Mouse (Mus musculus) kidney, adult 2 months (tissue): ENCODE measurements at regions not wholly inside any gene's neighbourhood (a gene's known extent, or its start where the extent isn't known, plus 50 kb on each side); places are given as distances from the start of the nearest gene placed in this dataset.
A peak's percentile ranks its signal among the peaks of the same experiment; 100 is the strongest.

Experiments
- DNase-seq: peaks from one replicate; pipeline ENCODE4 v3.0.0; 2021
- H3K27ac ChIP-seq: fragments of 200-500 bp; 2 replicates; pipeline ENCODE4 v1.5.1; 2012; ENCODE audit warnings: low read depth, low read length, control low read depth, inconsistent platforms; ENCODE audit not compliant: insufficient read depth
- H3K27me3 ChIP-seq: fragments of 200-500 bp; replicated peaks from 2 replicates; pipeline ENCODE4 v1.6.1; 2012; ENCODE audit warnings: mild to moderate bottlenecking, moderate library complexity, low read length, inconsistent platforms; ENCODE audit not compliant: control insufficient read depth, insufficient read depth
- H3K36me3 ChIP-seq: fragments of 200-500 bp; 2 replicates; pipeline ENCODE4 v1.6.1; 2012; ENCODE audit warnings: mild to moderate bottlenecking, moderate library complexity, low read length, inconsistent platforms; ENCODE audit not compliant: control insufficient read depth, insufficient read depth
- H3K4me1 ChIP-seq: fragments of 200-500 bp; 2 replicates; pipeline ENCODE4 v1.6.1; 2011; ENCODE audit warnings: low read length; ENCODE audit not compliant: control insufficient read depth, insufficient read depth
- H3K4me3 ChIP-seq: fragments of 200-500 bp; 2 replicates; pipeline ENCODE4 v1.5.1; 2011; ENCODE audit warnings: mild to moderate bottlenecking, low read depth, low read length, control low read depth; ENCODE audit not compliant: insufficient read depth
- CTCF ChIP-seq: fragments of 200-500 bp; conservative IDR thresholded peaks from 2 replicates; pipeline ENCODE4 v1.5.1; 2011; ENCODE audit warnings: low read depth, mild to moderate bottlenecking, control low read depth, low read length, moderate library complexity, mixed read lengths; ENCODE audit not compliant: insufficient read depth, insufficient read length
- POLR2A ChIP-seq: fragments of 200-500 bp; IDR thresholded peaks from one replicate; pipeline ENCODE4 v1.6.1; 2011; ENCODE audit warnings: low read depth, low read length, control low read depth
- WGBS: fragments of 180-500 bp; shearing (Covaris S2); methylation state at CpG from one replicate; pipeline ENCODE4 v1.1.7; 2018; 5-methylcytosine and 5-hydroxymethylcytosine counted together

DNA sequence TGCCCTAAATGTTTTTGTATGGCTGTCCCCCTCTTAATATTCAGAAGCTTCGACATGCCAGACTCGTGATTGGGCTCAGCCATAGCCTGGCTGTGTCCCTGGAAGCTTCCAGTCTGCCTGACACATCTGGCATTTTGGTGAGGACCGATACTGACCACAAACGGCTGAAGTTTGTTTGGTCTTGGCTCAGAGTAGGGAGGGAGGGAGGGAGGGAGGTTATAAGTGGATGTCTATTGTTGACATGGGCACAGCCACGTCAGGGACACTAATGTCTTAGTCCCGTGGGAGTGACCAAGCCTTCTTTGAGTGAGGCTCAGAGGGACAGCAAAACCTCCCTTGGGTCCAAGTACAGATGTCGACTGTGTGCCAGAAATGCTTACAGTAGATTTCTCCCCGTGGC lies 151.7 kb downstream of the Chst1 start:
- no peak overlapping the region for H3K4me3 ChIP-seq
- 29% methylated on average over 8 of the region's 8 CpGs for WGBS
- H3K4me1 ChIP-seq = no peaks in the 10 kb centered on the region
- H3K36me3 ChIP-seq = no peaks in the 10 kb centered on the region
- peak overlapping the region; percentile 52; the same call in 1 of the 2 replicates for H3K27ac ChIP-seq
- H3K27me3 ChIP-seq = no peaks in the 10 kb centered on the region
- peak; percentile 32 for DNase-seq
- TF ChIP-seq CTCF (no peak), POLR2A (no peak)

DNA sequence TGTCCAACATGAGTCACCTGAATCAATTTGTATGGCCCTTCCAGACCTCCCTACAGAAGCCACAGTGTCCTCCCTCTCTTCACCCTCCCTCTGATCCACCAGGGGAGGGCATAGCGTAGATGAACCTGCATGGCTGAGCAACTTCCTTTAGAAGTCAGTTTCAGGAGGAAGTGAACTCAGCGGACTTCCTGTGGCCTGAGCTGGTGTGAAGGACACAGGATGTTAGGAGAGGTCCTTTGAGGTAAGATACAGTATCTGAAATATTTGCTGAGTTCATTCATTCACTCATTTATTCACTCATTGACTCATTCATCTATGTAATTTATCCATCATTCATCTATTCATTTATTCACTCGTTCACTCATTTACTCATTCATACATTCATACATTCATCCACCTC lies 152.6 kb downstream of the Chst1 start:
- Histone ChIP-seq H3K36me3 (no peaks in the 10 kb centered on the region), H3K4me3 (no peak overlapping the region), H3K4me1 (no peaks in the 10 kb centered on the region), H3K27me3 (no peaks in the 10 kb centered on the region), H3K27ac (no peak overlapping the region)
- DNase-seq = no peak
- TF ChIP-seq POLR2A = no peak
- TF ChIP-seq CTCF = no peak
- WGBS = 78% methylated on average over 3 of the region's 3 CpGs

DNA sequence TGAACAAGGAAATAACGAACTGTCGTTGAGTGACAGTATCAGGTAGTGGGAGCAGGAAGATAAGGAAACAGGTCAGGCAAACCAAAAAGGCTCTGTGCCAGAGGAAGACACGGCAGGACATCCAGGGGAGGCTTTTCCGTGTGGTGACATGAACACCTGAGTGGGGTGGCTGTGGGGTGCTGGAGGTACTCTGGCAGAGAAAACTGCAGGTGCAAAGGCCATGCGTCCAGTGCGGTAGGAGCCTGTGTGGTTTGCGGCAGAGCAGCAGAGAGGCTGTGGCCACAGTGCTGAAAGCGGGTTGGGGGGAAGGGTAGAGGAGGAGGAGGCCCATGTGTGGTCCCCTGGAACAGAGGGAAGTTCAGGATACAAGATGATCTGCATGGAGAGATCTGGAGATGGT lies 153.3 kb downstream of the Chst1 start:
- Histone ChIP-seq H3K36me3 (no peaks in the 10 kb centered on the region), H3K4me3 (no peak overlapping the region), H3K4me1 (no peaks in the 10 kb centered on the region), H3K27me3 (no peaks in the 10 kb centered on the region), H3K27ac (no peak overlapping the region)
- TF ChIP-seq CTCF (no peak), POLR2A (no peak)
- no peak for DNase-seq
- 87% methylated on average over 8 of the region's 8 CpGs for WGBS

DNA sequence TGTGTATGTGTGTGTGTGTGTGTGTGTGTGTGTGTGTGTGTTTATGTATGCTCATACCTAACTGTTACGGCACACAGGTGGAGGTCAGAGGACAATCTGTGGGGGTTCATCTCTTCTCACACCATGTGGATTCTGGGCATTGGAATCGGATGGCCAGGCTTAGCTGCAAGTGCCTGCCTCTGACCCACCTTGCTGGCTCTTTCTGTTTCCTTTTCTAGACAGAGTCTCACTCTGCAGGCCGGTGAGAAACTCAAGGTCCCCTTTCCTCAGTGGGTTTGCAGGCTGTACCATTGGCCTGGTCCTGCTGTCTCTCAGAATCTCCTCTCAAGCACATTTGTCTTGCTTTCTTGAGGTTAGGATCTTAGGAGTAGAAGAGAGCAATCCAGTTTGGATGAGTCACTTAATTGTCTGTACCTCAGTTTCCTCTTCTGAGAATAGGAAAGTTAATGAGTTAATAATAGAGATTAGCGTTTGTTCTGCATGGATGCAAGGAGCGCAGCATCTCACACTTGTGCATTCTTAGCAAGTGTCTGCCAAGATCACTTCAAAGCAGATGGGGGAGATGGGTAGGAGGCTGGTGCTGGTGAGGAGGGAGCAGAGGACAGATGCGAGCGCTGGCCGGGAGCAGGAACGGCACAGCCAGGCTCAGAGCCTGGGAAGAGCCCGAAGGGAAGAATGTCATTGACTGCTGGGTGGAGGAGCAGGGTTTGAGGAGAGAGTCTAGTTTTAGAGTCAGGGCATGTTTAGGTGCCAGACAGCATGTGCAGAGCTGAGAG lies 155.2 kb downstream of the Chst1 start:
- H3K4me1 ChIP-seq = no peaks in the 10 kb centered on the region
- H3K36me3 ChIP-seq = no peaks in the 10 kb centered on the region
- no peak overlapping the region for H3K4me3 ChIP-seq
- 63% methylated on average over 10 of the region's 10 CpGs for WGBS
- H3K27me3 ChIP-seq = no peaks in the 10 kb centered on the region
- H3K27ac ChIP-seq = no peak overlapping the region
- TF ChIP-seq CTCF (no peak), POLR2A (no peak)
- no peak for DNase-seq

DNA sequence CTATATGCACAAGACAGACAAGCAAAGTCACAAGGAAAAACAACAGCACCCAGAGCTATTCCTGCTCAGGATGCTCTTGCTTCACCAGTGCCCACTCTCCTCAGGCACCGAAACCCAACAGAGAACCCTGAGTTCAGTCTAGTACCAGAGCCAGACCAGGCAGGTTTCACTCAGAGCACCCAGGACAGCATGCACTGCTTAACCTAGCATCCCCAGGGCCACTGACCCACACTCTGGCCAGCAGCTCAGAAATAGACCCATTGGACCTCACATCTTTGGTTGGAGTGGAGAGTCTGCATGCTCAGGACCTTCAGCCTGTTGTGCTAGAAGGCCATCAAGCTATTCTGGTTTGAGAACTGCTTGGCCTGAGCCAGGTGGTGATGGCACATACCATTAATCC lies 157.0 kb downstream of the Chst1 start:
- 94% methylated on average over 1 of the region's 1 CpGs for WGBS
- no peaks in the 10 kb centered on the region for H3K36me3 ChIP-seq

DNA sequence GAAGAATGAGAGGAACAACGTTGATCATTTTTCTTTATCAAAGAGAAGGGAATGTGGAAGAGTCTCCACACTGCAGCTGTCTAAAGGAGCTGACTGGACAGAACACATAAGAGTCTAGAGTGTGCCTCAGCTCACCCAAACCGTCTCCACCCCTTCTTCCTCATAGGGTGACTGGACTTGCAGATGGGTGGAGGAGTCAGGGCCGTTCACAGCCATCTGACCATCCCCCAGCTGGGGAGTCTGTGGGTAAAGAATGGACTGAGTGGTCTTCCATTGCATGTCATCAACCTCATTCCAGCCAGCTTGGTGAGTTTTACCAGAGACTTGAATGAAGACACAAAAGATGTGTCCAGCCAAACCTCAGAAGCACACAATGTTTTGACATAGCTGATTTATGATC lies 156.1 kb upstream of the Syt13 start:
- Histone ChIP-seq H3K4me1 (no peaks in the 10 kb centered on the region), H3K27ac (no peak overlapping the region), H3K4me3 (no peak overlapping the region), H3K27me3 (no peaks in the 10 kb centered on the region), H3K36me3 (no peaks in the 10 kb centered on the region)
- WGBS = 54% methylated on average over 3 of the region's 3 CpGs
- DNase-seq = no peak
- TF ChIP-seq CTCF (no peak), POLR2A (no peak)

More for the DNA sequence above, 157.0 kb downstream of the Chst1 start:
- Histone ChIP-seq H3K27me3 (no peaks in the 10 kb centered on the region), H3K4me1 (no peaks in the 10 kb centered on the region), H3K27ac (no peak overlapping the region), H3K4me3 (no peak overlapping the region)
- DNase-seq = no peak
- no peak for TF ChIP-seq POLR2A
- no peak for TF ChIP-seq CTCF

DNA sequence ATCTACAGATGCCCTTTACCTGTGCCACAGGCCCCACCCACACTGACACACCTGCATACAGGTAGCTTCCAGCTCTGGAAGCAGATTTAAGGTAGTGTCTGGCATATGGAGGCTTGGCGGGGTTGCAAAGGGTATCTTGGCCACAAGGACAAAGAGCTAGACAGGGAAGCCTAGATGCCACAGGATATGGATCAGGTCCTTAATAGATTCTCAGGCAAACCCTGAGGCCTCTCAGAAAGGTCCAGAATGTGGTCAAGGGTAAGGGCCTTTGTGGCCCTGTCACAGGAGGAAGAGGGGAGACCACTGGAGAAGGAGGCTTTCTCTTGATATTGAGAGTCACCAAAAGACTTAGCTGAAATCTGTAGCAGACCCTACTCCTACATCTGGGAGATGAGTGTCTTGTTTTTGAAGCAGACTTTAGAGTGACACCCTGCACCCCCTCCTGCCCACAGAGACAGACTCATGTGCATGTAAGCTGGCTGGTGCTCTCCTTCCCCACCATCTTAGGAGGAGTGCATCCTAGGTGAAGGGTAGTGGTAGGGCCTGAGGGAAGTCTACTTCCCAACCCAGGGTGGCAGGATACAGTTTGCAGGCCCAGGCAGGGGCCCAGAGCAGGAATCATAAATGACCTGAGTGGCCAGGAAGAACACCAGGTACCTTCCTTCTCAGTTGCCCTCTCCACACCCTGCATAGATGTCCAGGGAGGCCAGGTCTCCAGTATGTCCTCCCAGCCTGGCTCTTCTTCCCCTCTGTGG lies 150.8 kb upstream of the Syt13 start:
- no peak overlapping the region for H3K27ac ChIP-seq
- no peak for DNase-seq
- H3K4me1 ChIP-seq = no peaks in the 10 kb centered on the region
- TF ChIP-seq POLR2A (no peak), CTCF (no peak)
- no peaks in the 10 kb centered on the region for H3K36me3 ChIP-seq
- no peak overlapping the region for H3K4me3 ChIP-seq
- no peaks in the 10 kb centered on the region for H3K27me3 ChIP-seq
- 97% methylated on average over 1 of the region's 1 CpGs for WGBS
